Mouse (Mus musculus) testis, adult 10 weeks (tissue): Measurements from ENCODE around the gene Prl3c1. TPM values are rescaled to one million over a fixed set of nuclear protein-coding genes. Genes with fewer than 3 reads are reported as not detected.

ENCODE experiments used
- polyA plus RNA-seq: library from polyadenylated mRNA; stranded (reverse); fragments of 350-450 nt; fragmentation: Illumina TruSeq; extraction: RNeasy Lipid Tissue Mini Kit (QIAGEN cat#74804); gene quantifications from one replicate; pipeline ENCODE4 v1.2.3, GENCODE M21; 2014; ENCODE audit warnings: low read depth, low replicate concordance

The Prl3c1 gene
- 9.6 TPM for polyA plus RNA-seq

DNA sequence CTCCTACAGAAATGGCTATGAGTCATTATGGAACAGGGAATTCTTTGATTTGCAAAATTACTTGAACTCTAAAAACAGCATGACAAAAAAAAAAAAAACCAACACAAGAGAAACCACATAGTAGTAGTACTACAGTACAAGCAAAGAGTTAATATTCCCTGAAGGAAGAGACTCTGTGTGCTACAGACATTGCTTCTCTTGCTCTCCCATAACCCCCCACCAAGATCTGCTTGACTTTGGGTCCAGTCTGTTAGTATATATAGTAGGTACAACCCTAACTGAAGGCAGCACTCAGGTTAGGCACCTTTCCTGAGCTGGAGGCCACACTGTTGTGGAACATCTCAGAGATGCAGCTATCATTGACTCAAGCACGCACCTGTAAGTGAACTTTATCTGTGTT is at the start of gene Prl3c1:
Gene Prl3c1, plus strand, starts transcription at position 301 of the 400 bp plus-strand sequence.

DNA sequence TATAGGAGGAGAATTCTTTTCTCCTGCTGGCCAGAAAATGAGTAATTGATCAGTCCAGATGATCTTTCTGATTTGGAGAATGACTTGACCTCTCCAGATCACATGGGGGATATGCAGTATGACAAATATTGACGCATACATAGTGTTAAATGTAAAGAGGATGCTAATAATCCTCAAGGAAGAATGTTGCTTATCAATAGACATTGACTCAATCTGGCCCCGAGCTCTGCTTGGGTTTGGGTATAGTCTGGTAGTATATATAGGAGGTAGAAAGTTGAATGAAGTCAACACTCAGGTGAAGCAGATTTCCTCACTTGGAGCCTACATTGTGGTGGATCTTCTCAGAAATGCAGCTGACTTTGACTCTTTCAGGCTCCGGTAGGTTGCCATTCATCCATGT is 40.0 kb upstream of the Prl3c1 start, which contains the start of gene Prl3d3:
Gene Prl3d3, plus strand, starts transcription at position 301 of the 400 bp plus-strand sequence.

GRCm38 (mm10) chr13:27241547-27241946 is 45.1 kb downstream of the Prl3c1 start, which contains the start of gene Prl3b1:
Gene Prl3b1 (plus strand): TSS chr13:27241847.

Other genes starting within 250 kb of the Prl3c1 start
- not detected for gene Prl, start 139.1 kb upstream of the Prl3c1 start, polyA plus RNA-seq
- not detected for gene Prl3d1, start 102.5 kb upstream of the Prl3c1 start, polyA plus RNA-seq
- gene Prl3d2, start 75.0 kb upstream of the Prl3c1 start, polyA plus RNA-seq = not detected
- gene Prl3d3, start 39.9 kb upstream of the Prl3c1 start, polyA plus RNA-seq = not detected
- gene Prl3b1, start 45.2 kb downstream of the Prl3c1 start, polyA plus RNA-seq = not detected
- not detected for gene Prl3a1, start 62.8 kb downstream of the Prl3c1 start, polyA plus RNA-seq
- gene Prl6a1, start 116.0 kb downstream of the Prl3c1 start, polyA plus RNA-seq = not detected
- gene Prl8a2, start 149.0 kb downstream of the Prl3c1 start, polyA plus RNA-seq = not detected
- gene Prl2b1, start 194.2 kb downstream of the Prl3c1 start, polyA plus RNA-seq = not detected
- not detected for gene Prl8a6, start 242.0 kb downstream of the Prl3c1 start, polyA plus RNA-seq